Mouse (Mus musculus): Measurements from ENCODE around the gene Setdb1. TPM values are rescaled to one million over a fixed set of nuclear protein-coding genes. Genes with fewer than 3 reads are reported as not detected.
"Not testable (repeated sequence)": the region's sequence is repeated elsewhere in the genome, so short reads cannot be mapped to it uniquely, and the experiment has no call there.

The Setdb1 gene
- 10 to 100 TPM; 25.9 to 29.7 TPM for total RNA-seq (2021)
- long read RNA-seq, experiment 1, partial matches to known transcripts = 3 of 9 reads
- long read RNA-seq, experiment 1, other reads (novel, unspliced or antisense) = 6 of 9 reads
- long read RNA-seq, experiment 2, full-length matches to known transcripts = 1 of 3 reads
- long read RNA-seq, experiment 2, partial matches to known transcripts = 1 of 3 reads
- long read RNA-seq, experiment 2, other reads (novel, unspliced or antisense) = 1 of 3 reads

DNA sequence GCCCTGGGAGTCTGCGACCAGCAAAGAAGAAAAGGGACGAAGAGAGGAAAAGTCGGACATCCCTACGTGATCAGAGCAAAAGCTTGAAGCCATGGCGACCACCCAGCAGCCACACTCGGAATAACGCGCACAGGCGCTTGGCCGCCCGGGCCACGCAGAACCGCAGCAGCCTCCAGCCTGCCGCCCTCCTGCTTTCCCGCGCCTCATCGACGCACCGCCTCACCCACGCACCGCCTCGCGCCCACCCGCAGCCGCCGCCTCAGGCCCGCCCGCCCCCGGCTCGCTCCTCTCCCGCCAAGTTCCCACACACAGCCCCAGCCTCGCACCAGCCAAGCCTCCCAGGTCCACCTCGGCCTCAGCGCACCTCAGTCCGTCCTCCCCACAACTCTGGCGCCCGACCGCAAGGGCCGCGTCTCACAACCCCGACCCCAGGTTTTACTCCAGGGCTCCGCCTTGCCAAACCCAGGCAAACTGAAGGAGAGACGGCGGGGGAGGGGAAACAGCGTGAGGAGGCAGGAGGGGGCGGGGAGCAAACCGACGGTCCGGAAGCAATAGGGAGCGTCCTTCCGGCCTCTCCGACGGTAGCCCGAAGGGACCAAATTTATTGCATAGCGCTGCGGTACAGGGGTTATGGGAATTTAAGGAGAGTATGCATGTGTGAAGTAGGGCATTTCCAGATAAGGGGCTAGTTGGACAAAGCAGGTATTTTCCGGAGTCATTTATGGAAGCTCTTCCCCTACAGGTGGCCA lies at the start of gene Setdb1:
Setdb1 (minus strand) TSS at position 502 of the 749 bp plus-strand sequence.
- DNase-seq = peak; percentile 95 to 97

DNA sequence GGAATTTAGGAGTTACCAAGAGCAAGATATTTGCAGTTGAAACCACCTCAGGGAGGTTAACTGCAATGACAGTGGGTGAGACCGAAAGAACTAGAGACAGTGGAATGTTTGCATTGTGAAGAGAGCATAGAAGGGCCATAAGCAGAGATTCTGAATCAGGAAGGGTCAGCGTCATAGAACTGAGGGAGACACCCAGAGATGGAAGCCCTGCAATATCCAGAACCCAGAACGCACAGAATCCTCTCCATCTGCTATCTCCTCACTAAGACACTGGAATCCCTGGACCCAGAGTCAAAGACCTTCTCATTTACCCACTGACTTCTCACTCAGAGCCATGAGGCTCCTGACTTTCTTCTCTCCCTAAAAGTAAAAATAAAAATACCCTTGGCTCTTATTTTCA lies 45.7 kb upstream of the Setdb1 start, which contains the start of gene 4930558C23Rik:
4930558C23Rik (minus strand) TSS at position 101 of the 400 bp plus-strand sequence.
- no peak for DNase-seq

DNA sequence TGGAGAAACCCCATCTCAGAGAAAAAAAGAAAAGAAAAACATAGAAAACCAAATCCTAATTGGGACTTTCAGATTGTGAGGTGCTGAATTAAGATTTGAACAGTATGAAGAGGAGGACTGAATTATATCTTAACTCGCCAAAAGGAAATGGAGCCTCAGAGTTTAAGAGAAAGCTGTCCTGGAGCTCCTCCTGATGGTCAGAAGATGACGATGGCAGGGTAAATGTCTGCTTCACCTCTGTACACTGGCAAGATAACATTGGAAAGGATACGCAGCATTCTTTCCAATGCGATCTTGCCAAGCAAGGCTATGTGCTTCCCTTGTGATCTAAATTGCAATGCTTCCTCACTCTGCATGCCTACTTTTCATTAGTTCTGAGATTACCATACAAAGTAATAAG lies 37.4 kb upstream of the Setdb1 start:
- DNase-seq = peak in 1 of 2 experiments; percentile 33

DNA sequence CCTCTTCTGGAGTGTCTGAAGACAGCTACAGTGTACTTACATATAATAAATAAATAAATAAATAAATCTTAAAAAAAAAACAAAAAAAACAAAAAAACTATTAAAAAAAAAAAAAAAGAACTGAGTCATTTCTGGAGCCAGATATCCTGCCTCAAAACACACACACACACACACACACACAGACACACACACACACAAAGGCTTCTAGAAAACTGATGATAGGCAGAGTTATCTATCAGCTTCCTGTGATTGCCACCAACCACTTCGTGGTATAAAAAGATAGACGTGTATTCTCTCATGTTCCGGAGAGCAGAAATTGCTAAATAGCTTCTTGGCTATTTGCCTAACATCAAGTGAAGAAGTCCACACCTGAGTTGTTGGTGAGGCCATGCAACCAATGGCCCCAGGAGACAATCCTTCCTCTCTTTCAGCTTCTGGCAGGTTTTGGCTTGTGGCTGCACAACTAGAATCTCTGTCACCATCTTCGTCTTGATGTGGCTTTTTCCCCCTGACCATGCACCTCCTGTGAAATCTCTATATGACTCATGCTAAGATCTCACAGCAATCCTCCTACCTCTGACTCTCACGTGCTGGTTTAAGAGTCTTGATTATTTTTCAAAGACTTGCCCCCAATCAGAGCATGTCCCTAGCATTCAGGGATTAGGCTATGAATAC lies 28.5 kb upstream of the Setdb1 start:
- DNase-seq = no peak

DNA sequence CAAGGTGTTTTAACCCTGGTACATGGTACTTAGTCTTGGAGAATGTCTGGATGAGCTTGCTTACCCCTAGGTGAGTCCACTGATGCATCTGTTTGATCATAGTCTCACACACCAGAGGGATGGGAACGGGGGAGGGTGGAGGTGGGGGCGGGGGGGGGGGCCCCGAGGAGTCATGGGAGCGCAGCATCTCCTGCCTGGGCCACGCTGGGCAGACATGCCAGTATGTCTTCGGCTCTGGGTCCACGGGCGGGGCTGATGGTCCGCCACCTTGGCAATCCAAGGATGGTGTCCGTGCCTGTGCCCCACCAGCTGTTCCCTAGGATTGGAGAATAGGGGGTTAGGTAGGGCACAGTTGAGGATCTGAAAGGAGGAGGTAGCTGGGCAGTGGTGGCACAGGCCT lies 16.2 kb upstream of the Setdb1 start:
- no peak for DNase-seq

DNA sequence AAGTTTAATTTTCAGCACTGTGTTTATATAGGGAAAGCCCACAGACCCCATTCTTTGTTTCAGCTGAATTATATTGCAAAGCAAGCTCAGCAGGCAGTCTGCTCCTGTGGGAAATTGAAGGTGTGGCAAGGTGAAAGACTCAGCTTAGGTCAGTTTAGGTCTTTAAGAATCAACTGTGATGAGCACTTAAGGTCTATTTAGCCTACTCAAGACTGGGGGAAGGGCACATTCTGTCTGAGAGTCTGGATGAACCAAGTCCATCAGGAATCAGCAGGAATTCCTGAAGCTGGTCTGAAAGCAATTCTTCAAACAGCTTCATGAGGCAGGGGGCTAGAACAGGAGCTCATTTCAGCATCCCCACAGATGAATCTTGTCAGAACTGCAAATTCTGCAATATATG lies 13.1 kb upstream of the Setdb1 start:
- DNase-seq = no peak

DNA sequence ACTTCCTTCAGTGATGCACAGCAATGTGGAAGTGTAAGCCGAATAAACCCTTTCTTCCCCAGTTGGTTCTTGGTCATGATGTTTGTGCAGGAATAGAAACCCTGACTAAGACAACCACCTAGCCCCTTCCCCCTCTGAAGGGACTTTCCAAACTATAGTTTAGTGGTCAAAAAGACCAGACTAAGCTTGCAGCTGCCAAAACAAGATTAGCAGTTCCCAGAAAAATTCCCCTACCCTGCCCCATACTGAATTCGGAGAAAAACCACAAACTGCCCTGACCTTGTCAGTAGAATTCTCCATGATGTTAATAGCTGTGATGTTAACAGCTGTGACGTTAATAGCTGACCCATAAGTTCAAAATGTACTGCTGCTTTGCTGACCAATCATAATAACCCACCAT lies 3.3 kb upstream of the Setdb1 start:
- DNase-seq = not testable (repeated sequence)

DNA sequence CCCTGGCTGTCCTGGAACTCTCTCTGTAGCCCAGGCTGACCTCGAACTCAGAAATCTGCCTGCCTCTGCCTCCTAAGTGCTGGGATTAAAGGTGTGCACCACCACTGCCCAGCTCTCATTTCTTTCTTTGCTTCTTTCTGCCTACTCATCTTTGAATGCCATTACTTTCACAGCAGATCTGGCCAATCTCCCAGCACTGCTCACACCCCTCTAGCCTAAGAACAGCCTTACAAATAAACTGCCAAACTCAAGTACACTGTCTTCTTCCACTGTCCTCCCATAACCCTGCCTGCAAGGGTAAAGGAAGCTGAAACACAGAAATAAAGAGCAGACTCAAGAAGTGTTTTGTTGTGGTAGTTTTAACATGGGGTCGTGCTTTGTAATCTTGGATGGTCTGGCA lies 744 bp upstream of the Setdb1 start:
- DNase-seq = no peak

DNA sequence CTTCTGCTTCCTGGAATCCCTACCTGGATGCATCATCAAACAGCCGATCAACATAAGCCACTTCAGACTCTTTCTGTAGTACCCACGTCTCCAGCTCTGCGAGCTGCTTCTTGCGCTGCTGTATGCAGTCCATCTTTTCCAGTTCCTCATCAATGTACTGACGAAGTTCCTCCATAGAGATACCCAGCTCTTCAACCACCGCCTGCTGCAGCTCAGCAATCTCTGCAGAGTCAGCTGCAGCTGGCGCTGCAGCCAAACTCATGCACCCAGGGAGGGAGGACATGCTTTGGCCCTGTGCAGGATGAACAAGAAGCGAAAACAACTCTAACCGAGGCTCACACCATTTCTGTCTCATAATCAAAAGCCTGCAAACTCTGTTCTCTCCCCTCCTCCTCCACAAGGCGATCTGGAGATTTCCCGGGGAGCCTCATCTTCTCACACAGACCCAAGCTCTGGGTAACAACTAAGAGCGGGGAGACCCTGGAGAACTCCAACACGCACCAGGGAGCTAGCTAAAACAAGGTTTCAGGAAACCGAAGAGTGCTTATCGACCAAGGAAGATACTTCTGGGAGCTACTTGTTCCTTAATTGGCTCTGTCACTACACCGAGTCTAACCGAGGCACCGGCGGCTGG lies 974 bp downstream of the Setdb1 start:
- DNase-seq = not testable (repeated sequence)

DNA sequence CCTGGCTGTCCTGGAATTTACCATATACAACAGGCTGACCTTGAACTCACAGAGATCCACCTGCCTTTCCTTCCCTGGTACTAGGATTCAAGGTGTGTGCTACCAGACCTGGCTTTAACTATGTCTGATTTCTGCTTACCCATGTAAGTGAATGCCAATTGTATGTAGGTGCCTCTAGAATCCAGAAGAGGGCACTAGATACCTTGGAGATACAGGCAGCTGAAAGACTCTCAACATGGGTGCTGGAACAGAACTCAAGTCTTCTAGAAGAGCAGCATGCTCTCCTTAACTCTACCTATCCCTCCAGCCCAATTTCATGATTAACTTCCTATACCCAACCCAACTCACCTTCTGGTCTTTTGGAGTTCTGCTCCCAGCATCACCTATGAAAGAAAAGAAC lies 7.5 kb downstream of the Setdb1 start:
- DNase-seq = no peak

DNA sequence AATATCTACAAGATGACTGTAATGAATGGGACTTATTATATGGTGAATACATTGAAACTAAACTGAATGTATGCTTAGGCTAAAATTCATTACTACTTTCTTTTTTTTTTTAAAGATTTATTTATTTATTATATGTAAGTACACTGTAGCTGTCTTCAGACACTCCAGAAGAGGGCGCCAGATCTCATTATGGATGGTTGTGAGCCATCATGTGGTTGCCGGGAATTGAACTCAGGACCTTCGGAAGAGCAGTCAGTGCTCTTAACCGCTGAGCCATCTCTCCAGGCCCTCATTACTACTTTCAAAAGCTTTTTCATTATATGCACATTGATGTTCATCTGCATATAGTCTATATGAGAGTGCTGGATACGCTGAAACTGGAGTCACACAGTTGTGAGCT lies 8.7 kb downstream of the Setdb1 start:
- not testable (repeated sequence) for DNase-seq

DNA sequence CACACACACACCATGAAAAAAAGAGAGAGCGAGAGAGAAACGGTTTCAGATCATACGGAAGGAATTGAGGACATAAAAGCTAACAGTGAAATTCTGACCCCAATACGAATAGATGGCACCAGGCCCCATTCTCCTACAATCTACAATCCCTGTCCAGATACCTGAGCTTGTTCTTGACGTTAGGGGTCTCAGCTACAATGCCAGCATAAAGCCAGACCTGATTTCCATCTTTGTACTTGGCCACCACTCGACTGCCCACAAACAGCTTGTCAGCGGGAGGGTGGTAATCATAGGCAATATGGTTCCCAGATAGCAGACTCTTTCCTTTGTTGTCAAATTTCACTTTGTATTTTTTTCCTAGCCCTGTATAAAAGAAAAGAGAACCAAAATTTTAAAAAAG lies 10.5 kb downstream of the Setdb1 start:
- no peak for DNase-seq

DNA sequence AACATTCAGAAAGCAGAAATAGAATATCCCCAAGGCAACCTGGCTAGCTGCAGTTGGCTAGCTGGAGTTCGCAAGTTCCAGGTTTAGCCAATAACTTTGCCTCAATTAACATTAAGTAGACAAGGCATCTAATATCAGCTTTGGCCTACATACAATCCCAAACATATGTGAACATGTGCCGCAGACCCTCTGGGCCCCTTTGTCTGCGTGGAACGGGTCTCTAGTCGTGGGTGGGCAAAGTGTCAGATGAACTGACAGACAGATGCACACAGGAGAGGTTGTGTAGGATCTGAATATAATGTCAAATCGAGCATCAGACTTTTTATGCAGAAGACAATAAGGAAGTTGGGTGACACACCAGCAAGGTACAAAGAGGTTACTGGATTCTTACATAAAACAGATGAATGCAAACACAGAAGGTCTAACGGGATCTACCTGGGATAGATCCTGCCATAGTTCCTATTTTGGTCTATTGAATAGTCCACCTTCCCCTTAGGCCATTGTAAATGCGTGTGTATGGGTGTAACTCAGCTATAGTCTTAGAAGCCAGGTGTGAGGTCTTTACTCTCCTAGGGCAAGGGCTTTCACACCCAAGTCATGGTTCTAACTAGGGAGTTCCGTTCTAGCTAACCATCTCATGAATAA lies 13.5 kb downstream of the Setdb1 start:
- DNase-seq = not testable (repeated sequence)

DNA sequence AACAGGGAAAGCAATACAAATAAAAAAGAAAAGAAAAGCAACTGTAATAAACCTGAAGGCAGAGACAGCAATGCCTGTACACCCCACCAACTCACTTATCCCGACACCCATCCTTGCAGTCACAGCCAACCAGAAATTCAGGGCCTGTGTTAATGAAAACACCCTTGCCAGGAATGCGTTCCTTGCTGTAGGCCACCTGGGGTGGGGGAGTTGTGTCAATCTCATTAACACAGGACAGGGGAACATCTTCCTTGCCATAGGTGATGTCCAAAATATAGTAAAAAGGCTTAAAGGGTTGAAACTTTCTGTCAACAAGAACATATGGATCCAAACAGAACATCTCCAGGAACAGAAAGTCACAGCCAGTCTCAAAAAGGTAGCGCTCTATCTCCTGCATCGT lies 18.8 kb downstream of the Setdb1 start:
- no peak for DNase-seq

DNA sequence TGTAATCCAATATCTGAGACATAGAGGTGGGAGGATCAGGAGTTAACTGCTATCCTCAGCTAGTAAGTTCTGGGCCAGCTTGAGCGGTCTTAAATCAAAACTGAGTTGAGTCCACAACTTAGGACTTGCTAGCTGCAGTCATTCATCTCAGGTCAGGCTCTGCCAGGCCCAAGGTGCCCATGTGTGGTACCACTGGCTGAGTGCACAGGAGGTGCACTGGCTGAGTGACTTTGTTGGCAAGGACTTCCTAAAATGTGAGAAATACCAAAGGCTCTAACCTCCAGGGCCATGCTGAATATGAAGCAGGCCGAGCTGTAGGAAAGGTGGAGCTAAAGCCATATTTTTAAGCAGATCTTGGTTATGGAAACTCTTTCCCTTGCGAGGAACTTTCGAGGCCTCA lies 19.7 kb downstream of the Setdb1 start:
- DNase-seq = no peak

DNA sequence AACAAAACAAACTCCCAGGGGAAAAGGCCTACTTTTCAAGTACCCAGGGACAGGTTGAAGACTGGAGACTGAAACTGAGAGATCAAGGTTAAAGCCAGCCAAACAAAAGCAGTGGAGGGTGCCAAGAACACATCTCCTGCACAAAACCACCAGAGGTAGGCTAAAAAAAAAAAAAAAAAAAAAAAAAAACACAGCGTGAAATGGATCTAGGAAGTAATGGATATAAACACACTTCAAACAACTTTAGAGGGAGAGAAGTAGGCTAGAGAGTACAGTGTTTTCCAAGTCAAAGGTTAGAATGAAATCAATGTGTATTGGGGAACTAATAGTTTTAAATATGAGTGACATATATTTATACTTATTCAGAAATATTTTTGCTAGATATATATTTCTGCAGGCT lies 25.5 kb downstream of the Setdb1 start:
- DNase-seq = no peak

DNA sequence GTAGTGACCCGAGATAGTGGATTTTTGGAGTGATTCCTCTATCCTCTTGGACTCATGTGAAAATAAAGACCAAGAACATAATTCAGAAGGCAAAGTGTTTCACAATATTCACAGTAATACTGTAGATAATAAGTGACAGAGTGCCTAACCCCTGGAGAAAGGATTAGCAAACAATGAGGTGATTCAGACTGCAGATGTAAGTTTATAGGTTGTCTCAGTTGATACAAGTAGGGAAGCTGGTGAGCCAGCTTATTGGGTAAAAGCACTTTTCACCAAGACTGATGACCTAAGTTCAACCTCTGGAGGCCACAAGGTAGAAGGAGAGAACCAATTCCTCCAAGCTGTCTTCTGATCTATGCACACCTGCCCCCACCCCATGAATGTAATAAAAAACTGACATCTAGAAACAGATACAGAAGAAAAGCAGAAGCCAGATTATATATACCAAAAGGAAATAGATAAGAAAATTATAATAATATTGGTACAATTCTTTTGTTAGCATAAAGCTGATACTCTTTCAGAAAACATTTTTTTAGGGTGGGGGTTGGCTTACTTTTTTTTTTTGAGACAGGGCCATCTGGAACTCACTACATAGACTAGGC lies 28.1 kb downstream of the Setdb1 start:
- no peak for DNase-seq

DNA sequence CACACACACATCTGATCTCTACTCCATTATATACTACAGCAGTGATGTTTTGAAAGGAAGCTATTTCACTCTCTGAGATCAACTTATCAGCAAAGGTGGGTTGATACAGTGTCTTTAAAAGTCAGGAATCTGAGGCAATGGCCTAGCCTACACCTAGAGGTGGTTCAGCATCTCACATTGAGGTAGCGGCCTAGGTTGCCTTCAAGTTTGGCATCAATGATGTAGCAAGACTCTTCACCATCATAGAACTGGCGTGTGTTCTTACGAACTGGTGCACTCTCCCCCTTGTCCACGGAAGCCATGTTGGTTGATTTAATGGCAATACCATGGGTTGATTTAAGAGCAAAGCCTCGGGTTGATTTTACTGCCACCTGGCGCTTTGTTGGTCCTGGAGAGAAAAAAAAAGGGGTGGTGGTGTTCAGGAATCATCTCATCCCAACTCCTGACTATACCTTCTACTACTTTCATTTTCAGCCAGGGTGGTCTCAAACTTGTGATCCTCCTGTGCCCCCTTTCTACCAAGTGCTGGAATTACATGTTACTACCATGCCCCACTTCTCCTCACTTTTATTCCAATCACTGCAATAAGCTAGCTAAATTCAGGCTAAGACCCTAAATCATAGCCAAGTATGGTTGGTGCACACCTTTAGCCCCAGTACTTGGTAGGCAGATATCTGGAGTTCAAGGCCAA lies 32.4 kb downstream of the Setdb1 start:
- DNase-seq = no peak

DNA sequence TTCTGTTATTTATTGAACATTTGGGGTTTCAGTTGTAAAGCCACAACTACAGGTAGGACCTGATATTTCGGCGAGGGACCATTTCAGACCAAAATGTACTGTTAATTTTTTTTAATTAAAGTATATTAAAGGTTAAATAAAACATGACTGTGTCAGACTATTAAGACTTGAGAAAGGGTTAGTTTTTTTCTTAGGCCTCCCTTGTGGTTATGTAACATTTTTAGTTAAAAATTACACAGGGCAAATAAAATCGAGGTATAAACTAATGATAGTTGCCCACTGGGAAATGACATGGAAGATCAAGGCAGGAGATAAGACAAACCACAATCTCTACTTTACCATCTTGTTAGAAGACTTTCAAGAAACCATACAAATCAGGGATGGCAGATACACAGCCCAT lies 33.6 kb downstream of the Setdb1 start:
- DNase-seq = no peak

DNA sequence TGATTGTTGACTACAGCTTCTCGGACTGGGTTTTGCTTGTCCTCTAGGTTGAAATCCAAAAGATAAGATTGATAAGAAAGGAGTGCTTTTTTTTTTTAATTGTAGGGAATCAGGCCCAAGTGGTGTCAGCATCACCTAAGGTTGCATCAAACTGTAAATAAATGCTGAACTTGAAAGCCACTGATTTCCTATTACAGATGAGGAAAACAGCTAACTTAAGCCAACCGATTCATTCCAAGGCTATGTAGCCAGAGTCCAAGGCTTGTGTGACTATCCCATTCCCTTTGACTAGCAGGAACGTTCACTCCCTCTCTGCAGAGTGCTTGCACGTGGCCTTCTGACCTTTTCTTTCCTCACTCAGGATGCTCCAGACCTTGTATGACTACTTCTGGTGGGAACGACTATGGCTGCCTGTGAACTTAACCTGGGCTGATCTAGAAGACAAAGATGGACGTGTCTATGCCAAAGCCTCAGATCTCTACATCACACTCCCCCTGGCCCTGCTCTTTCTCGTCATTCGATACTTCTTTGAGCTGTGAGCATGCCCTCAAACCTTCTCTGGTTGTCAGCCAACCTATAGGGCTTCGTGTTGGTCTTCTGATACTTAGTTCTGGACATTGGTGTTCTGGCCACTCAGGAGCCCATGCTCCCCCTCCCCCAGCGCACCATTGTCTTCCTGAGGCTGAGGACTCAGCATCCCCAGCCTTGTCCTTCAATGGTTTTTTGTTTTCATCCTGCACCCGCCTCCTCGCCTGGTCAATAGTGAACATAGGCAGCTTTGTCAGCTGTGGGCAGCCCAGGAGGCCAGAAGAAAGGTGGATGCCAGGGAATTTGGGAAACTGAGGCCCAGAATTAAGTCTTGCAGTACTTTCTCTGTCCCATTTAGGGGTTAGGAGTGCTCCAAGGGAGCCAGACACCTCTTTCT lies 37.0 kb downstream of the Setdb1 start:
- DNase-seq = peak in 1 of 2 experiments; percentile 39
